Mouse (Mus musculus) common myeloid progenitor, adult 5-6 weeks (primary cell): ENCODE results near the gene Cldnd1. TPM values are rescaled to one million over a fixed set of nuclear protein-coding genes. Genes with fewer than 3 reads are reported as not detected.

Experiments
- total RNA-seq: library from RNA; stranded (forward); fragments of 200-1000, 187-1606 nt; gene quantifications from 2 replicates; pipeline ENCODE4 v1.2.3, GENCODE M21; 2017

Cldnd1 gene
- total RNA-seq, 1 experiment from 2014 or later = 24.0 TPM

Other genes starting within 250 kb of the Cldnd1 start
- gene St3gal6, start 203.7 kb upstream of the Cldnd1 start, total RNA-seq = 18.1 and 38.7 TPM in 2 replicates
- gene Gm813, start 110.9 kb upstream of the Cldnd1 start, total RNA-seq = not detected in 2 replicates
- gene E330017A01Rik, start 89.2 kb upstream of the Cldnd1 start, total RNA-seq = not detected in 2 replicates
- 57.3 and 76.1 TPM in 2 replicates for gene Cpox, start 57.6 kb upstream of the Cldnd1 start, total RNA-seq
- not detected in 2 replicates for gene Gpr15, start 8.8 kb upstream of the Cldnd1 start, total RNA-seq
- not detected in 2 replicates for gene Olfr172, start 35.3 kb downstream of the Cldnd1 start, total RNA-seq
- gene Olfr173, start 72.4 kb downstream of the Cldnd1 start, total RNA-seq = not detected in 2 replicates
- not detected in 2 replicates for gene Olfr175-ps1, start 98.9 kb downstream of the Cldnd1 start, total RNA-seq
- not detected in 2 replicates for gene Olfr177, start 146.9 kb downstream of the Cldnd1 start, total RNA-seq
- not detected in 2 replicates for gene Olfr178, start 164.2 kb downstream of the Cldnd1 start, total RNA-seq
- not detected in 2 replicates for gene Olfr181, start 200.8 kb downstream of the Cldnd1 start, total RNA-seq
- gene Olfr180, start 201.5 kb downstream of the Cldnd1 start, total RNA-seq = not detected in 2 replicates